Mouse (Mus musculus) regulatory T cell (primary cell): ENCODE measurements around the gene Hapln1.

Source experiments
- in situ Hi-C: fragments of 300-600 bp; cut with MboI, MseI; formaldehyde crosslinking; loops from one replicate; pipeline ENCODE4 v1.15.1; 2025; ENCODE audit warnings: high pct_unique_total_duplicates

The Hapln1 gene

DNA sequence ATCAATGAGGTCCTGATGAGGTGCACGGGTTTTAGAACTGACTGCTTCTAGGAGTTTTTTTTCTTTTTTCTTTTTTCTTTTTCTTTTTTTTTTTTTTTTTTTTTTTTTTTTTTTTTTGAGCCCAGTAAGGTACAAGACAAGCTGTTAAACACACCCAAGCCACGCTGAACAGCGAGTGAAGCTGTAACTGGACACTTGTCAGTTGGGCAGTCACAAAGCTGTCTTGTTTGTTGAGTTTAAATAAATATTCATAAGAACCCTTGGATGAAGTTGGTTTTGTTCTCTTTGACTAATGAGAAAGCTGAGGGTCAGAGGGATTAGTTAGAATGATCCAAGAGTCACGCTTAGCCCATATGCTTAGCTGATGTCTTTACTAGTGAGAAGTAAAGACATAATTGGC lies 55.5 kb downstream of the Hapln1 start:
- in situ Hi-C loops = no loop called here

DNA sequence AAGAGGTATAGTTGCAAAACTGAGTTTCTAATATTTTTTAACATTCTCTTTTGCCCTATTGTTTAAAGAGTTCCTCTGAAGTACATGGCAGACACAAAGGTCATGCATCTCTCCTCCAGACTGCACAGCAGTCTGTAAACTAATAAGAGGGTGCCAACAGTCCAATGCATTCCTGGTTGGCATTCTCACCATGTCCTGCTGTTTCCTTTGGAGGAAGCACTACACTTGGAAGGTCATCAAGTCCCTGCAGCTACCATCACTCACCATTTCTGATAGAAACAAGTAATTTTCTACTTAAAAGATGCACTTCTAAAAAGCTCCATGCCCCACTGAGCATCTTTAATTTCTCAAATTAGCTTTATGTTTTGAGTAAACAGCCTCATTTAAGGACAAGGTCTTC lies 57.8 kb downstream of the Hapln1 start:
- in situ Hi-C loops = no loop called here

DNA sequence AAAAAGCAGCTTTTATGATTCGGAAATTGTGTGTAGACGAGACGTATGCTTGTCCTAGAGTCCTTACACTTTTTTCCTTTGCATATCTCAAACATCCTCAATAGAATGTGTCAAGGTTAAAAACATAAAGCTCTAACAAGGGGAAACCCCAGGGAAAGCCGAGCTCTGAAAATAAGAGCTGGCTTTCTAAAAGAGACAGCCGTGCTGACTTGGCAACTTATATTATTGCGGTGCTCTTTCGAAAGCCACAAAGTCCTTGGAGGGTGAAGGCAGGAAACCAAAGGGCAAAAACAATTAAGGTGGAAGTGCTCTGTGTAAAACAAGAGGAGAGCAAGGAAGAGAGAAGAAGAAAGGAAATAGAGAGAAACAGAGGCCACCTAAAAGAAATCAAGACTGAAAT lies 60.9 kb downstream of the Hapln1 start:
- in situ Hi-C loops = no loop called here

DNA sequence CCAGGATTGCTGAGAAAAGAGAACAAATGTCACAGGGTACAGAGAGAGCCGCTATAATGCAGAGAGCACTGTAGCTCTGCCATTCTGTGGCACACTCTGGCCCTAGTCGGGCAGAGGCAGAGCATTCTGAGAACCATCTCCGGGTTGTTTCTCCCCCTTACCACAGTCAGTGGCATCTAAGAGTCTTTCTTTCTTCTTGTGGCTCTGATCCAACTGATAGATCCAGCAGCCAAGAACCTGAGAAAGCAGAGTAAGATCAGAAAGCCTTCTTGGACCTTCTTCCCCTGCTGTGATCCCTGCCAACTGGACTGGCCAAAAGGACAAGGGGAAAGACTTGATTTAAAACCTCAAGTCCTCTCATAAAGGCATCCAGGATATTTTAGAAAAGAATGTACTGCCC lies 63.7 kb downstream of the Hapln1 start:
- in situ Hi-C loops = no loop called here

DNA sequence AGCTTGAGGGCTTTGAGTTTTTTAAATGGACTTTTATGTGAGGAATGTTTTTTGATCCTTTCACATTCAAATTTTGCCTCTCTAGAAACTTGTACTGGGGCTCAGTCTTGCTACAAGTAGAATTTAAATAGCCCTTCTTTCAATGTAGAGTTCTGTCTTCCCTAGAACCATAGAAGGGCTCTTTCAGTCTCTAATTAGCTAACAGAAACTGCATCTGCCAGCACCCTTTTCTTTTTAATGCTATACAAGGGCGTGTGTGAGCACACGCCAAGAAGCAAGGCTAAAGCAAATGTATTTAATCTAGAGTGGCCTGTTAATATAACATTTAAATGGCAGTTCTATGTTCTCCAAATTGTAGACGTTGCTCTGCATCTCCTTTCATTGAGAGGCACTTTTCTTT lies 67.8 kb downstream of the Hapln1 start:
- in situ Hi-C loops = no loop called here

DNA sequence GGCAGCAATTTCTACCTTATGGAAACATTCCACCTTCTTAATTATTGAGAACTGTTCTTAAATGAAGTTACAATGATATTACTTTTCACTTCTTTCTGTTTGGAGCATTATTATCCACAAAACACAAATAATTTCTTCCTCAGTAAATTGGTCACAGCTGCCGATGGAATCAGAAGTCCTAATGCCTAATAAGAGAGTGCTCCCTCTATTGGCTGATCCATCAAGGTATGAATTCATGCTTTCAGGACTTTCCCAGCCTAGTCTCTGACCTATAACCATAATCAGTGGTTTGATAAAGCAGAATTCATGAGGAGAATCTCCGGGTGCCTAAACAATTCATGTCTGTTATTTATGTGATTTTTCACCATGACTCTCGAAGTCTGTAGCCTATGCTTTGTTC lies 79.5 kb downstream of the Hapln1 start:
- in situ Hi-C loops = no loop called here

DNA sequence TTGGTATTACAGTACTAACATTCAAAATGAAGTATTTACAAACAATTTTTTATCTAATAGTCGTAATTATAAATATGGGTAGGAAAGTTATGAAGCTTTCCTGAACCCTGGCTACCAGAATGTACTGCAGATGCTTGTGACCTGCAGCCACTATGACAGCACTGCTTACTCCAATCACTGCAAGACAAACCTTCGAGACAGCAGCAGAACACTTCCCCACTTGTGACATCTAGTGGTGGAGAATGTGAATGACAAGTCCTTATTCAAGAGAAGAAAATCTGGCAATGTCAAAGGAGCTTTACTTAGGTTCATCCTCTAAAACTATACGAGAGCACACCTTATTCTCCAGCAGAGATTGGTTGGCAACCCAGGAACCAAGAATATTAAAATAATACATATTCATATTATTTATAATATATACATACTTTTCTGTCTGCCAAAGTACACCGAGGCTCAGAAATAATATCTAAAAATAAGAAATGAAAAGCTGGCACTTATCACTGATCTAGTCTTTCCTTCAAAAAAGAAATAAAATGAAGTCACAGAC lies 94.6 kb downstream of the Hapln1 start:
- in situ Hi-C loops = no loop called here

DNA sequence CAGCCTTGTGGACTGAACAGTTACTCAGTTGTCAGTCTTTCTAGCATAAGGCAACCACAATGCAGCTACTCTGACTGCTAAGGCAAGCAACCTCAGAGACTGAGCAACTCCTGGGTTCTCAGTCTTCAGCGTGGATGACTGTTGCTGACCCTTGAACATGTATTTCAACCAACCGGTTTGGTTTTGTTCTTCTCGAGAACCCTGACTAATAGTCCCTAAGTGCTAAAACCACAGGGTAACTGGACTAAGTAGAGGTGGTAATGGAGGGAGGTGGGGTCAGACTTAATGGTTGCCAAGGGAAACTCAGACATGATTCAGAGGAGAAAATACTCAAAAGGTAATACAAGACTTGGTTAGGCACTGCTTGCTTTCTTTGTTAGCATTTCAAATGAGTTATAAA lies 97.4 kb downstream of the Hapln1 start:
- in situ Hi-C loops = no loop called here

DNA sequence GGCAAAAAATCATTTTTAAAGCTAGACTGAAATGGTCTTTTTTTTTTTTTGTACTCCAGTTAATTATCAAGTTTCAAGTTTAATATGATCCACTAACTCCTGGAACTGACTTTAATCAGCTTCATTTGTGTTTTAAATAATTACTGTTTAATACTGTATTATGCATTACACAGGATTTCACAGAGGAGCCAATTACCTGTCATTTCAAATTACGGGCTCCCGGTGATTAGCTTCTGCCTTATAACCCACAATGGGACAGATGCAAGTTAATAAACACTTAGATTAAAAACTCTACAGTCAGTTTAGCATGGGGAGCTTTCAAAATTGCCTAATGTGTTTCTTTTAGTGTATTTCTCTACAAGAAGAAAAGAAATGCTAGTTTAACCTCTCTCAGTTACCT lies 106.0 kb downstream of the Hapln1 start:
- in situ Hi-C loops = no loop called here

DNA sequence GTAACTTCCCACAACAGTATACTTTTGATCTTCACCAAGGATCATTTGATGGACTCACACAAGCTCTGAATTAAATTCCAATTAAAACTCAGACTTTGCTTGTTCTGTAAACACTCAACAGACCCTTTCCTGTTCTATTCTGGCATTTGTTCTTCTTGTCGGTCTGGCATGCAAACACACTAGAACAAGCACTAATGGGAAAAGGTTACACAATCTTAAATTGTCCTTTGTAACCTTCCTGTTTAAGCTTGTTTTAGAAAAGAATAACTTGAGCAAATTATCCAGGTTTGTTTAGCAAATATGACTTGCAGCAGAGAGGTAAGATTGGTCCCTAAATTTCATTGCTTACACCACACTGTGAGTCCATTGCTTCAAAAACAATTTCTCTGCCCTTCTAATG lies 113.2 kb downstream of the Hapln1 start:
- in situ Hi-C loops = no loop called here

DNA sequence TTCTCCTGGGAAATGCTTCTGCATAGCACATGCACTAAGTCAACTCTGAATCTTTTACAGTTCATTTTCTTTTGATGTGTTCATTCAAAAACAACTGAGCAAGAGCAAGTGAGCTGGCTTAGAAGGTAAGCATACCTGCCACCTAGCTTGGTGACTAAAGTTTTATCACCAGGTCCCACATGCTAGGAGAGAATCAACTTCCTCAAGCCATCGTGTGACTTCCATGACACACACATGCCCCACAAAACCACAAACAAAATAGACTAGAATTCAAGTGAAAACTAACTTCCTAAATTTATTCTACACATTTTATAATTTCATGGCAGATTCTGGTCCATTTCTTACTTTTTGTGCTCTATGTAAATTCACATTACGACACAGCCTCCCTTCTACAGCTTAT lies 113.7 kb downstream of the Hapln1 start:
- in situ Hi-C loops = no loop called here

DNA sequence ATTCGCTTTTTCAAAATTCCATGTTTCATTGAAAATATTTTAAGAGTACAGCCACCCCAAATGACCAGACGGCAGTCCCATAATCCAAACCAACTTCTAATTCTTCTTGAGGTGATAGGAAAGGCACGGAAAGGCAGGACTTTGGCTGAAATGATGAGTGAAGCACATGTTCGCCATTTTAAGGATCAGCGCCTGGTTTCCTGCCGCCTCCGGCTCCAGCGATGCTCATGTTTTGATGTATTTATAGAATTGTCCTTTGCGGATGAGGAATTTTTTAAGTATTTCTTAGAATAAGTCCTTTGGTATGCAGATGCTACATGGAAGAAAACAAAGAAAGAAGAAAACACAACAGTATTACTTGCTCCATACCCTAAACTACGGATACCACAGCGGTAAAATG lies 117.5 kb downstream of the Hapln1 start:
- in situ Hi-C loops = no loop called here
